Mouse (Mus musculus): Measurements from ENCODE around the gene Pdc. TPM values are rescaled to one million over a fixed set of nuclear protein-coding genes. Genes with fewer than 3 reads are reported as not detected.
"Not testable (repeated sequence)": the region's sequence is repeated elsewhere in the genome, so short reads cannot be mapped to it uniquely, and the experiment has no call there.

The Pdc gene
- polyA plus RNA-seq (2012; rRNA removed): not detected in 2 replicates

DNA sequence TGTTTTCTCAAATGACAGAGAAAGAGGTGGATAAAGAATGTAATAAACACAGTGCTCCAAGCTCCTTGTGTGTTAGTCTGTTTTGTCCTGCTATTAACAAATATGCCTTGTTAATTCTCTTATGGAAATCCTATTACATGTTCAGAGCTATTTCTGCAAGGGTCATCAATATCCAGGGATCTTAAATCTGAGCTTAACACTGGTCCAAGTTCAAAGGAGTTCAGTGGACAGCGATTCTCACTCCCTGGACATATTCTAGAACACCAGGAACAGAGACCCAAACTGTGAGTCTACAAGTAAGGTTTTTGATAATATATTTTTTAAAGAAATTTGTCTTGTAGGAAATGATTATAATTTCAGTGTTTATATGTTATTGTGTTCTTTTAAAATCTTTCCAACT lies at the start of gene Pdc:
Gene Pdc (plus strand): TSS at position 213 of the 400 bp plus-strand sequence.
- Histone ChIP-seq H3K27me3 (ENCODE audit: control insufficient read depth, insufficient read depth, low read length) (no peaks in the 10 kb centered on the region), H3K4me3 (ENCODE audit: low read depth, low read length) (no peak within 1 kb of the TSS), H3K4me1 (ENCODE audit: control insufficient read depth, insufficient read depth, insufficient read length, low read length) (no peaks in the 10 kb centered on the region), H3K36me3 (ENCODE audit: control insufficient read depth, insufficient read depth, low read length) (no peaks in the 10 kb centered on the region), H3K27ac (ENCODE audit: insufficient read depth, low read depth, low read length) (no peak within 1 kb of the TSS)
- TF ChIP-seq CTCF (IDR thresholded peaks at IDR 0.05; ENCODE audit: extremely low read depth, insufficient read length, insufficient replicate concordance, low read depth, low read length) (no peak), POLR2A (IDR thresholded peaks at IDR 0.05; ENCODE audit: low read depth, low read length) (no peak)
- WGBS: 84% methylated on average over 1 of the region's 1 CpGs

DNA sequence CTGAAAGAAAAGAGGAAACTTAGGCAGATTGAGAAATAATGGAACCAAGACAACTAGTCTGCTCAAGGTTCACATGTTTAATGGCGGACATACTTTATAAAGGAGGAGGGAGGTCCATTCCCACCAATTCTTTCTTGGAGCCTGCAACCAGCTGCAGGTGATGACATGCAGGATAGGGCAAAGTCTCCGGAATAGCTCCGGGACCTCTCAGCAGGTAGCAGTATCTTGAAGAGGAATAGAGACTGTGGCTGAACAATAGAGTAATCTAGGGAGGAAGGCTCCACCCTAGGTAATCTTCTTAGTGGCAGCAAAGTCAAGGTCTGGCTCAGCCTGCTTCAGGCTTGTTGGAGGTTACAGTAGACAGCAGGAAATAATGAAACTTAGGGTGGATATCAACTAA lies 25.2 kb upstream of the Pdc start:
- H3K4me1 ChIP-seq (ENCODE audit: control insufficient read depth, insufficient read depth, insufficient read length, low read length); H3K27ac ChIP-seq (ENCODE audit: insufficient read depth, low read depth, low read length); H3K4me3 ChIP-seq (ENCODE audit: low read depth, low read length); H3K36me3 ChIP-seq (ENCODE audit: control insufficient read depth, insufficient read depth, low read length); H3K27me3 ChIP-seq (ENCODE audit: control insufficient read depth, insufficient read depth, low read length): not testable (repeated sequence)
- 80% methylated on average over 3 of the region's 3 CpGs for WGBS

DNA sequence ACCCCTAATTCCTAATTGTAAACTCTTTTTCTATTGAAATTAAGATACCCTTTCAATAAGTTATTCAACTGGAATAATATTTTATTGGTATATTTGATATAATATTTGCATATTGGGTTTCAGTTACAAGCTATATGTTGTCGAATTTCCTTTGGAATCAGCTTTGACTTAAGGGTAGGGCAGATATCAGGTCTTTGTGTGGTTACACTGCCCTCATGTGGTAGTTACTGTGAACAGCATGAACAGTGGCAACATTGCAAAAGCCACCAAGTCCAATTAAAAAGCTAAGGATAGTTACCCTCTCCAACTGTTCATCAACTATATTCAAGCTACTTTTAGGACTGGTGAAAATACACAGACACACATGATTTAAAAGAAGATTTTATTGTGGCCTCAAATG lies 11.6 kb upstream of the Pdc start:
- Histone ChIP-seq H3K36me3 (ENCODE audit: control insufficient read depth, insufficient read depth, low read length) (no peaks in the 10 kb centered on the region), H3K4me1 (ENCODE audit: control insufficient read depth, insufficient read depth, insufficient read length, low read length) (no peaks in the 10 kb centered on the region), H3K27me3 (ENCODE audit: control insufficient read depth, insufficient read depth, low read length) (no peaks in the 10 kb centered on the region), H3K27ac (ENCODE audit: insufficient read depth, low read depth, low read length) (no peak overlapping the region), H3K4me3 (ENCODE audit: low read depth, low read length) (no peak overlapping the region)
- WGBS: 43% methylated on average over 1 of the region's 1 CpGs
- TF ChIP-seq POLR2A (IDR thresholded peaks at IDR 0.05; ENCODE audit: low read depth, low read length) (no peak), CTCF (IDR thresholded peaks at IDR 0.05; ENCODE audit: extremely low read depth, insufficient read length, insufficient replicate concordance, low read depth, low read length) (no peak)

DNA sequence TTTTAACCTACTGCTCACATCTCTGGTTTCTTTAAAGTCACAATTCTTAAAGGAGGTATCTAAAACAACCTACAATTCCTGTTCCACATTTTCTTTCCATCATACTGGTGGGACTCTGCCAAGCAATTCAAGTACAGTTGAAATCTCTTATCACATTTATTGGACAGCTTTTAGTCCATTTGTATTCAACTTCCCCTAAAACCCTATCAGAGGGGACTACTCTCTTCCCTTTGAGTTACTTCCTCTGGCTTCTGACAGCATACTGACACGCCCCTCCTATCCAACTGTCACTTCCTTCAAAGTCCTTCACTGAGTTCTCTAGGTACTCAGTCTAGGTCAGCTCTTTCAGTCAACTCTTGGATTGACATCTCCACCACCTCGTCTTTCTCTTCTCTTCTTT lies 15.9 kb downstream of the Pdc start:
- Histone ChIP-seq H3K27ac (ENCODE audit: insufficient read depth, low read depth, low read length) (no peak overlapping the region), H3K4me3 (ENCODE audit: low read depth, low read length) (no peak overlapping the region), H3K4me1 (ENCODE audit: control insufficient read depth, insufficient read depth, insufficient read length, low read length) (no peaks in the 10 kb centered on the region), H3K36me3 (ENCODE audit: control insufficient read depth, insufficient read depth, low read length) (no peaks in the 10 kb centered on the region), H3K27me3 (ENCODE audit: control insufficient read depth, insufficient read depth, low read length) (no peaks in the 10 kb centered on the region)
- WGBS: 52% methylated on average over 2 of the region's 2 CpGs
- no peak for TF ChIP-seq POLR2A (IDR thresholded peaks at IDR 0.05; ENCODE audit: low read depth, low read length)
- TF ChIP-seq CTCF (IDR thresholded peaks at IDR 0.05; ENCODE audit: extremely low read depth, insufficient read length, insufficient replicate concordance, low read depth, low read length): no peak

DNA sequence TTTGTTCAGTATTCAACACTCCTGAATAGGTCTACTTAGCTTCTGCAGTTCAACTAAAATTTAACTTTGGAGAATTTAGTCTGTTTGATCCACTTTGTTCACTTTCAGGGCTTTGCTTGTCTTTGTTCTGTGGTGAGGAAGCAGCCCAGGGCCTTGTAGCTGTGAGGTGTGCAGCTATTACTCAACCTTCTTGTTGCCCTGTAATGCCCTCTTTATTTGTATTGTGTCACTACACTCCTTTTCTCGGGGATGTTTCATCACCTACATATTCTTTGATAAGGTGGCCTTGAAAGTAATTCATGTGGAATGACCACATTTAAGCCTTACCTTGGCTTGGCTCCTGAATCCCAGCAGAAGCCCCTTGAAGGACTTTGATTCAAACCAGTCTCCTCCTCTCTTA lies 41.6 kb downstream of the Pdc start:
- WGBS: 56% methylated on average over 1 of the region's 1 CpGs
- Histone ChIP-seq H3K27me3 (ENCODE audit: control insufficient read depth, insufficient read depth, low read length) (no peaks in the 10 kb centered on the region), H3K4me3 (ENCODE audit: low read depth, low read length) (no peak overlapping the region), H3K27ac (ENCODE audit: insufficient read depth, low read depth, low read length) (no peak overlapping the region), H3K4me1 (ENCODE audit: control insufficient read depth, insufficient read depth, insufficient read length, low read length) (no peaks in the 10 kb centered on the region), H3K36me3 (ENCODE audit: control insufficient read depth, insufficient read depth, low read length) (peaks cover 19% of the 10 kb centered on the region)
- TF ChIP-seq POLR2A (IDR thresholded peaks at IDR 0.05; ENCODE audit: low read depth, low read length) (no peak), CTCF (IDR thresholded peaks at IDR 0.05; ENCODE audit: extremely low read depth, insufficient read length, insufficient replicate concordance, low read depth, low read length) (no peak)

DNA sequence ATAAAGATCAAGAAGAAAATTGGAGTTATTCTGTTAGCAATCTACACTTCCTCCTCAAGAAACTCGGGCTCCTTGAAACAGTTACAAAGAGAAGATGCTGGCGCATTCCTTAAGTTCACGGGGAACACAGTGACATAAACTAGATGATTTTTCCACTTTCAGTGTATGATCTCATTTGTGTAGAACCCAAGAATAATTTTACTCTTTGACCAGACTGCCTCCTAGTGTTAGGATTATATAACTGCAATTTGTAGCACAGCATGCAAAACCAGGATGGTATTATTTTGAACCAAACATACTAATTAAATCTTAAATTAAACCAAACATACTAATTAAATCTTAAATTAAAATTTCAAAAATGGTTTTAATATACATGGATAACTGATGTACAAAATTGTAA lies 53.7 kb downstream of the Pdc start:
- 79% methylated on average over 3 of the region's 3 CpGs for WGBS
- no peak overlapping the region for H3K27ac ChIP-seq (ENCODE audit: insufficient read depth, low read depth, low read length)

DNA sequence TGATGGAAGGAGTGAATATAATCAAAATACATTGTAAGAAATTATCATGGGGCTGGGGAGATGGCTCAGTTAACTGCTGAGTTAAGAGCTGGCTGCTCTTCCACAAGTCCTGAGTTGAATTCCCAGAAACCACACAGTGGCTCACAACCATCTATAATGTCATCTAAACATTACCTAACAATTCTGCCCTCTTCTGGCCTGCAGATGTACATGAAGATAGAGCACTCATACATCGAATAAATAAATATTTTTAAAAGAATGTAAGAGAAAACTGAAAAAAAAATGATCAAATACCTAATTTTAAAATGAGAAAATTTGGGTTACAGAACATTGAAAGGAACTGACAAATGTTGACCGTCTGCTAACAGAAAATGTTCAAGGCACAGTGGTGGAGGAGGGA lies 55.0 kb downstream of the Pdc start:
- Histone ChIP-seq H3K4me3 (ENCODE audit: low read depth, low read length) (no peak overlapping the region), H3K36me3 (ENCODE audit: control insufficient read depth, insufficient read depth, low read length) (peaks cover 19% of the 10 kb centered on the region), H3K4me1 (ENCODE audit: control insufficient read depth, insufficient read depth, insufficient read length, low read length) (no peaks in the 10 kb centered on the region), H3K27ac (ENCODE audit: insufficient read depth, low read depth, low read length) (no peak overlapping the region), H3K27me3 (ENCODE audit: control insufficient read depth, insufficient read depth, low read length) (no peaks in the 10 kb centered on the region)
- WGBS: 88% methylated on average over 2 of the region's 2 CpGs
- no peak for TF ChIP-seq POLR2A (IDR thresholded peaks at IDR 0.05; ENCODE audit: low read depth, low read length)
- TF ChIP-seq CTCF (IDR thresholded peaks at IDR 0.05; ENCODE audit: extremely low read depth, insufficient read length, insufficient replicate concordance, low read depth, low read length): no peak

More for the DNA sequence above, 53.7 kb downstream of the Pdc start:
- Histone ChIP-seq H3K4me3 (ENCODE audit: low read depth, low read length) (no peak overlapping the region), H3K36me3 (ENCODE audit: control insufficient read depth, insufficient read depth, low read length) (peaks cover 17% of the 10 kb centered on the region), H3K4me1 (ENCODE audit: control insufficient read depth, insufficient read depth, insufficient read length, low read length) (no peaks in the 10 kb centered on the region), H3K27me3 (ENCODE audit: control insufficient read depth, insufficient read depth, low read length) (no peaks in the 10 kb centered on the region)
- no peak for TF ChIP-seq POLR2A (IDR thresholded peaks at IDR 0.05; ENCODE audit: low read depth, low read length)
- no peak for TF ChIP-seq CTCF (IDR thresholded peaks at IDR 0.05; ENCODE audit: extremely low read depth, insufficient read length, insufficient replicate concordance, low read depth, low read length)

Other genes with a start within 250 kb of the Pdc start
- 0.52 and 1.2 TPM in 2 replicates for gene Ptgs2, start 219.4 kb upstream of the Pdc start, polyA plus RNA-seq (2012; rRNA removed)
- gene Tpr, start 73.4 kb downstream of the Pdc start, polyA plus RNA-seq (2012; rRNA removed): 14.6 and 29.9 TPM in 2 replicates
- gene Odr4, start 73.7 kb downstream of the Pdc start, polyA plus RNA-seq (2012; rRNA removed): 0.83 and 1.5 TPM in 2 replicates
- gene Prg4, start 146.7 kb downstream of the Pdc start, polyA plus RNA-seq (2012; rRNA removed): 0.14 TPM in 1 of 2 replicates, not detected in the other

Data from small intestine, adult 2 months (tissue).